Mouse (Mus musculus) lung, adult 2 months (tissue): ENCODE measurements around the gene Kiz.

Source experiments
- CTCF ChIP-seq: fragments of 200-500 bp; IDR thresholded peaks from 2 replicates; pipeline ENCODE4 v1.5.1; 2011; ENCODE audit warnings: mild to moderate bottlenecking, low read length, control low read depth; ENCODE audit not compliant: insufficient read depth
- POLR2A ChIP-seq: fragments of 200-500 bp; IDR thresholded peaks from 2 replicates; pipeline ENCODE4 v1.6.1; 2011; ENCODE audit warnings: low read depth, mild to moderate bottlenecking, control low read depth, low read length, borderline replicate concordance; ENCODE audit errors: extremely low read depth

DNA sequence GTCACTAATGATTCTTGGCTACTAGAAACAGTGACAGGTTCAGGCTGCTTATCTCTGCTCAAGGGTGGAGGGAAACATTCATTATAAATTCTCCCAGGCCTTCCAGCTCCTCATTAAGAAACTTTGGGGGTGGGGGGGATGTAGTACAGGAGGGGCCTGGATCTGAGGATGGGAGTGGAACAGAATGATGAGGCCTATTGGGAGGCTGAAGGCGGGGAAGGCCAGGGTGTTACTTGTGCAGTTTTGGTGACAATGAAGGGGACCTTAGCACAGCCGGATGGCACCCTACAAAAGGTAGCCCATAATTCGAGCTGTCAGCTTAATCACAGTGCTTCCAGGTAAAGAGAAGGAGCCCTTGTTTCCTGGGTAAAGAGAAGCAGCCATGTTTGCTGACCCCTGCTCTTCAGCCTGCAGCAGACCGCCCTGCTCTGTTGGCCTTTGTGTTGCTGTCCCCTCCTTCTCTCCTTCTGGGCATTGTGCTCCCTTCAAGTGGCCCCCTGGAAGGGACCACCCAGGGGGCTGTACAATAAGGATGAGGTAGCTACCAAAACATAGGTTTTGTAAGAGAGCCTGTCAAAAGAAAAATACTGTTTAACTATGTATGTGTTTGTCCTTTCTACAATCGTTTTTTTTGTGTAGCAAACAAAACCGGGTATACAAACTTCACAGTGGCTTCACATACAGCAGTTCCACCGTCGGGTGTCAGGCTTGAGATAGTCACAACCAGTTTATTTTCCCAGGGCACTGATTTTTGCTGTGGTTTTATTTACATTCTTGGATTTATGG, 64.9 kb downstream of the Kiz start:
- TF ChIP-seq CTCF (no peak), POLR2A (no peak)
